Mouse (Mus musculus): Measurements from ENCODE around the gene Phpt1.
"Not testable (repeated sequence)": the region's sequence is repeated elsewhere in the genome, so short reads cannot be mapped to it uniquely, and the experiment has no call there.

Gene Phpt1

DNA sequence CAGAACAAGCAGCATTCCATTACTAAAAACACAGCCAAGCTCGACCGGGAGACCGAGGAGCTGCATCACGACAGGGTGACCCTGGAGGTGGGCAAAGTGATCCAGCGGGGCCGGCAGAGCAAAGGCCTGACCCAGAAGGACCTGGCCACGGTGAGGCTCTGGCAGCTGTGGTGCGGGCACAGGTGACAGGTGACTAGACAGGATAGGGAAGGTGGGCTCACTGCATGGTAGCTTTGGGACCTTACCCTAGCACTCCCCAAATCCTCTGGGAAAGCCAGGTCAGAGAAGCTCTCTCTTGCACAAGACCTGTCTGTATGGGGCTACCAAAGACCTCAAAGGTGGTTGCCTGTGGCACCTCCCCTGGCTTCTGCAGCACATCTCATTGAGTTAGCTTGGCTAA, 14.5 kb downstream of the Phpt1 start:
- Histone ChIP-seq H3K27me3 (ENCODE audit: insufficient read depth, low read length) (no peaks in the 10 kb centered on the region), H3K4me3 (replicated peaks; ENCODE audit: low read length) (no peak overlapping the region), H3K4me1 (replicated peaks; ENCODE audit: low read depth, low read length) (peaks cover 33% of the 10 kb centered on the region), H3K9me3 (ENCODE audit: low read length) (no peaks in the 10 kb centered on the region), H3K36me3 (ENCODE audit: insufficient read depth, low read length) (peaks cover 68% of the 10 kb centered on the region)
- no peak for TF ChIP-seq POU5F1 (IDR thresholded peaks at IDR 0.05; ENCODE audit: borderline replicate concordance, low read length)
- no peak for TF ChIP-seq NANOG (IDR thresholded peaks at IDR 0.05; ENCODE audit: borderline replicate concordance, low read length)
- TF ChIP-seq CTCF (conservative IDR thresholded peaks at IDR 0.05; ENCODE audit: low read length): no peak

DNA sequence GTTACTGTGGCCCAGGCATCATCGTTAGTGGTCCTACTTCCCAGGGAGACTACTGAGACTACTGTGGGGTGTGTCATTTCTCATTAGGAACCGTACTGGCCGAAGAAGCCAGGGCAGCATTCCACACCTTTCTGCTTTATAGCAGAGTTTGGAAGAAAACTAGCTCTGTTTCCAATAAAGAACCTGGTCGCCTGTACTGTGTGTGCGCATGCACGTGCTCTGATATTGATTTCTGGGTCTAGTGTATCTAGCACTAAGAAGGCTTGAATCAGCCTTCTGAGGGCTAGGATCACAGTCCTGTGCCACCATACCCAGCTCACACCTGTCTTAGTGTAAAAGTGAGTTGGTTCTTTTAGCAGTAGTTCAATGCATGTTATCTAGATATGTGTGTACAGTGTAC, 16.2 kb downstream of the Phpt1 start:
- H3K4me1 ChIP-seq (replicated peaks; ENCODE audit: low read depth, low read length): peaks cover 33% of the 10 kb centered on the region

DNA sequence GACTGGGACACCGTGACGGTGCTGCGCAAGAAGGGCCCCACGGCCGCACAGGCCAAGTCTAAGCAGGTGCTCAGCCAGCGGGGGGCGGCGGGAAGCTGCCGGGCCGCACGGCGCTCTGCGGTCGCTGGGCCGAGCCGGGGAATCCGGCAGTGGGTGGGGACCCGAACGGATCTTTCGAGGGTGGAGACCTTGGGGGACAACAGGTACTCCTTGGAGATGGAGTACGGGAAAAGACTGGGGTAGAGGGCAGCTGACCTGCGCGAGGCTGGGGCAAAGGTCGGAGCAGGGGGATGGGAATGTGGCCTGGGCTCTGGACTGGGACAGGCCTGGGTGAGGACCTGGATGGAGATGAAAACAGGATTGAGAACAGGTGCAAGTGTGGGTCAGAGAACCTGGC, 17.1 kb downstream of the Phpt1 start:
- Histone ChIP-seq H3K27me3 (ENCODE audit: insufficient read depth, low read length) (no peaks in the 10 kb centered on the region), H3K36me3 (ENCODE audit: insufficient read depth, low read length) (peaks cover 42% of the 10 kb centered on the region), H3K4me3 (replicated peaks; ENCODE audit: low read length) (peak overlapping the region; percentile 97), H3K4me1 (replicated peaks; ENCODE audit: low read depth, low read length) (peaks cover 30% of the 10 kb centered on the region), H3K9me3 (ENCODE audit: low read length) (no peaks in the 10 kb centered on the region)
- TF ChIP-seq POU5F1 (IDR thresholded peaks at IDR 0.05; ENCODE audit: borderline replicate concordance, low read length): no peak
- TF ChIP-seq CTCF (conservative IDR thresholded peaks at IDR 0.05; ENCODE audit: low read length): no peak
- TF ChIP-seq NANOG (IDR thresholded peaks at IDR 0.05; ENCODE audit: borderline replicate concordance, low read length): no peak

More for the DNA sequence above, 16.2 kb downstream of the Phpt1 start:
- TF ChIP-seq CTCF (conservative IDR thresholded peaks at IDR 0.05; ENCODE audit: low read length) (no peak), POU5F1 (IDR thresholded peaks at IDR 0.05; ENCODE audit: borderline replicate concordance, low read length) (no peak), NANOG (IDR thresholded peaks at IDR 0.05; ENCODE audit: borderline replicate concordance, low read length) (no peak)
- Histone ChIP-seq H3K9me3 (ENCODE audit: low read length) (no peaks in the 10 kb centered on the region), H3K36me3 (ENCODE audit: insufficient read depth, low read length) (peaks cover 50% of the 10 kb centered on the region), H3K27me3 (ENCODE audit: insufficient read depth, low read length) (no peaks in the 10 kb centered on the region), H3K4me3 (replicated peaks; ENCODE audit: low read length) (peak overlapping the region; percentile 97)

DNA sequence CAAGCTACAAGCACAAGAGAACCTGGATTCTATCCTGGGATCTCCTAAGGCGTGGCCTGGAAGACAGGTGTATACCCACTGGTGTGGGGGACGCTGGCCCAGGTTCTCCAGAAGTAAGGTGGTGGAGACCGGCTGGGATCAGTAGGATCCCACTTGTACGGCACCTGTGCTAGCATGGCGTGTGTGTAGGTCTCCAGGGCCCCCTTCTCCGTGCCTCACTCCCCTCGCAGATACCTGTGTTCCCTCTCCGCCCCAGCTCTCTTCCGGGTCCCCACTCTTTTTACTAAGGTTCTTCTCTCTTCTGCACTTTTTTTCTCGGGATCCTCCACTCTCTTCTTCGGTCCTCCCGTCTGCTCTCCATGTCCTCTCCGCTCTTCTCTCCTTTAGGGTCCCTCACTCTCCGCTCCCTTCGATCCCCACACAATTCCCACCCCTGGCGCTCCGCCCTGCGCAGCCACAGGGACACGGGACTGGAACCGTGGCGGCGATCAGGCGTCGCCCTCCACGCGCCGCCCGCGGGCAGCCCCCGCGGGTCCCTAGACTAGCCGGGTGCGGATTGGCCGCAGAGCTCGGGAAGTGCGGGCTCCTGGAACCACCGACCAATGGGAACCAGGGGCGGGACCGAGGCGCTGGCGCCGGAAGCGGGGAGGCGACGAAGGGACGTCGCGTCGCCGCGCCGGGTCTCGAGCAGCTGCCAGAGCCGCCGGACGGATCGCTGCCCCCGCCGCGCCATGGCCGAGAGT, 17.6 kb downstream of the Phpt1 start, which contains the start of gene Edf1:
Gene Edf1 (plus strand): TSS at position 627 of the 743 bp plus-strand sequence.
- Histone ChIP-seq H3K27me3 (ENCODE audit: insufficient read depth, low read length) (no peaks in the 10 kb centered on the region), H3K4me1 (replicated peaks; ENCODE audit: low read depth, low read length) (peaks cover 30% of the 10 kb centered on the region), H3K9me3 (ENCODE audit: low read length) (no peaks in the 10 kb centered on the region), H3K4me3 (replicated peaks; ENCODE audit: low read length) (peak within 1 kb of the TSS; percentile 97), H3K36me3 (ENCODE audit: insufficient read depth, low read length) (peaks cover 36% of the 10 kb centered on the region)
- TF ChIP-seq CTCF (conservative IDR thresholded peaks at IDR 0.05; ENCODE audit: low read length) (no peak), POU5F1 (IDR thresholded peaks at IDR 0.05; ENCODE audit: borderline replicate concordance, low read length) (no peak), NANOG (IDR thresholded peaks at IDR 0.05; ENCODE audit: borderline replicate concordance, low read length) (no peak)

DNA sequence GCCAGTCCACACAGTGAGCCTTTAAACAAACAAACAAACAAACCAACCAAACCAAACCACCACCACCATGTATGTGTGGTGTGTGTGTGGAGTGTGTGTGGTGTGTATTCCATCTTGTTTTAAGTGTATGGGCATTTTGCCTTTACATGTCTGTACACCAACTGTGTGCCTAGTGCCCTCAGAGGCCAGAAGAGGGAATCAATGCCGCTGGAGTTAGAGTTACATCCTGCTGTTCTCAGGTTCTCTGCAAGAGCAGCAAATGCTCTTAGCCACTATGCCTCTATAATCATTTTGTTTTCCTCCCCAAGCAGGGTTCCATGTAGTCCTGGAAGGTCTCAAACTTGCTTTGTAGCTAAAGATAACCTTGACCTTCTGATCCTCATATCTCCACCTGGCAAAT, 18.7 kb downstream of the Phpt1 start:
- H3K9me3 ChIP-seq (ENCODE audit: low read length): no peaks in the 10 kb centered on the region
- peak overlapping the region; percentile 17; the same call in 1 of the 2 replicates for H3K4me3 ChIP-seq (replicated peaks; ENCODE audit: low read length)
- peaks cover 26% of the 10 kb centered on the region for H3K4me1 ChIP-seq (replicated peaks; ENCODE audit: low read depth, low read length)
- H3K27me3 ChIP-seq (ENCODE audit: insufficient read depth, low read length): no peaks in the 10 kb centered on the region
- no peak for TF ChIP-seq NANOG (IDR thresholded peaks at IDR 0.05; ENCODE audit: borderline replicate concordance, low read length)
- no peak for TF ChIP-seq CTCF (conservative IDR thresholded peaks at IDR 0.05; ENCODE audit: low read length)
- TF ChIP-seq POU5F1 (IDR thresholded peaks at IDR 0.05; ENCODE audit: borderline replicate concordance, low read length): no peak
- peaks cover 25% of the 10 kb centered on the region for H3K36me3 ChIP-seq (ENCODE audit: insufficient read depth, low read length)

DNA sequence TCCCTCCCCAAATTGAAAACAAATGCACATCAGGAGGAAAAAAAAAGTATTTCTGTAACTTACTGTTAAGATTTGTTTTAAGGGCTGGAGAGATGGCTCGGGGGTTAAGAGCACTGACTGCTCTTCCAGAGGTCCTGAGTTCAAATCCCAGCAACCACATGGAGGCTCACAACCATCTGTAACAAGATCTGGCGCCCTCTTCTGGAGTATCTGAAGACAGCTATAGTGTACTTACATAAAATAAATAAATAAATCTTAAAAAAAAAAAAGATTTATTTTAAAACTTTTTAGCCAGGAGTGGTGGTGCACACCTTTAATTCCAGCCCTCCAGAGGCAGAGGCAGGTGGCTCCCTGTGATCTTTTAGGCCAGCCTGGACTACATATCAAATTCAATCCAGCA, 19.5 kb downstream of the Phpt1 start:
- H3K4me1 ChIP-seq (replicated peaks; ENCODE audit: low read depth, low read length): peaks cover 26% of the 10 kb centered on the region
- peak; percentile 34 for TF ChIP-seq CTCF (conservative IDR thresholded peaks at IDR 0.05; ENCODE audit: low read length)
- not testable (repeated sequence) for H3K27me3 ChIP-seq (ENCODE audit: insufficient read depth, low read length); H3K9me3 ChIP-seq (ENCODE audit: low read length); H3K4me3 ChIP-seq (replicated peaks; ENCODE audit: low read length)
- peaks cover 17% of the 10 kb centered on the region for H3K36me3 ChIP-seq (ENCODE audit: insufficient read depth, low read length)

DNA sequence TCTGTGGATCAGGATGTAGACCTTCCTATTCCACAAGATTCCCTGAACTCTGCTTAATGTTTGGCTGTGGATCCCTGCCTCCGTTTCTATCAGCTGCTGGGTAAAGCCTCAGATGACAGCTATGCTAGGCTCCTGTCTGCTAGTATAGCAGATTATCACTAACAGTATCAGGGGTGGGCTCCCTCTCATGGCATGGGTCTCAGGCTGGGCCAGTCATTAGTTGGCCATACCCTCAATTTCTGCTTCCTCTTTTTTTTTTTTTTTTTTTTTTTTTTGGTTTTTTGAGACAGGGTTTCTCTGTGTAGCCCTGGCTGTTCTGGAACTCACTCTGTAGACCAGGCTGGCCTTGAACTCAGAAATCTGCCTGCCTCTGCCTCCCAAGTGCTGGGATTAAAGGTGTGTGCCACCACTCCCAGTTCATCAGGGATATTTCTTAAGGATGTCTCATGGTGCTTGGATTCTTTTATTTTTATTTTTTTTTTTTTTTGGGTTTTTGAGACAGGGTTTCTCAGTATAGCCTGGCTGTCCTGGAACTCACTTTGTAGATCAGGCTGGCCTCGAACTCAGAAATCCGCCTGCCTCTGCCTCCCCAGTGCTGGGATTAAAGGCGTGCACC, 21.7 kb downstream of the Phpt1 start:
- H3K4me3 ChIP-seq (replicated peaks; ENCODE audit: low read length); H3K9me3 ChIP-seq (ENCODE audit: low read length); H3K27me3 ChIP-seq (ENCODE audit: insufficient read depth, low read length); H3K36me3 ChIP-seq (ENCODE audit: insufficient read depth, low read length): not testable (repeated sequence)
- H3K4me1 ChIP-seq (replicated peaks; ENCODE audit: low read depth, low read length): peaks cover 20% of the 10 kb centered on the region

DNA sequence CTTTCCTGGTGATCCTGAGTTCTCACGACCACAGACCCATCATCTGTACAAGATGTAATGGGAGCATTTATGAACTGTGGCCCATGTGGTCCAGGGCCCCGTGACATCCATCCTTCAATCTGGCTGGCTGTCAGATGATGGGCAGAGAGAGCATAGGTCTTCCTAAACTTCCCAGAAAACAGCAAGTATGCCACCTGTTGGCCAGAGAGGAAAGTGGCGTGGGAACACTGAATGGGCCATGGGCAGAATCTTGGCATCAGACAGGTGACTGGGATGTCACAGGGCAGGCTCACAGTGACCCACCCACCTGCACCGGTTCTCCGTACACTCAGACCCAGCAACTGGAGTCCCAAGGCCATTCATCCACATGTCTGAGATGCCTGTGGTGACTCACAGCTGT, 23.8 kb downstream of the Phpt1 start:
- no peak overlapping the region for H3K4me3 ChIP-seq (replicated peaks; ENCODE audit: low read length)
- no peak for TF ChIP-seq NANOG (IDR thresholded peaks at IDR 0.05; ENCODE audit: borderline replicate concordance, low read length)
- TF ChIP-seq CTCF (conservative IDR thresholded peaks at IDR 0.05; ENCODE audit: low read length): peak; percentile 54
- TF ChIP-seq POU5F1 (IDR thresholded peaks at IDR 0.05; ENCODE audit: borderline replicate concordance, low read length): no peak
- peaks cover 16% of the 10 kb centered on the region for H3K4me1 ChIP-seq (replicated peaks; ENCODE audit: low read depth, low read length)
- no peaks in the 10 kb centered on the region for H3K9me3 ChIP-seq (ENCODE audit: low read length)
- no peaks in the 10 kb centered on the region for H3K27me3 ChIP-seq (ENCODE audit: insufficient read depth, low read length)
- no peaks in the 10 kb centered on the region for H3K36me3 ChIP-seq (ENCODE audit: insufficient read depth, low read length)
